Mouse (Mus musculus) lung, postnatal 0 days (tissue): ENCODE data around the gene Arhgap5.

ENCODE experiments used
- CTCF ChIP-seq: IDR thresholded peaks from 2 replicates; pipeline ENCODE4 v1.5.1; 2016; ENCODE audit warnings: antibody characterized with exemption, mild to moderate bottlenecking
- EP300 ChIP-seq: IDR thresholded peaks from 2 replicates; pipeline ENCODE4 v1.6.1; 2016; ENCODE audit warnings: antibody characterized with exemption, mild to moderate bottlenecking, control low read depth

DNA sequence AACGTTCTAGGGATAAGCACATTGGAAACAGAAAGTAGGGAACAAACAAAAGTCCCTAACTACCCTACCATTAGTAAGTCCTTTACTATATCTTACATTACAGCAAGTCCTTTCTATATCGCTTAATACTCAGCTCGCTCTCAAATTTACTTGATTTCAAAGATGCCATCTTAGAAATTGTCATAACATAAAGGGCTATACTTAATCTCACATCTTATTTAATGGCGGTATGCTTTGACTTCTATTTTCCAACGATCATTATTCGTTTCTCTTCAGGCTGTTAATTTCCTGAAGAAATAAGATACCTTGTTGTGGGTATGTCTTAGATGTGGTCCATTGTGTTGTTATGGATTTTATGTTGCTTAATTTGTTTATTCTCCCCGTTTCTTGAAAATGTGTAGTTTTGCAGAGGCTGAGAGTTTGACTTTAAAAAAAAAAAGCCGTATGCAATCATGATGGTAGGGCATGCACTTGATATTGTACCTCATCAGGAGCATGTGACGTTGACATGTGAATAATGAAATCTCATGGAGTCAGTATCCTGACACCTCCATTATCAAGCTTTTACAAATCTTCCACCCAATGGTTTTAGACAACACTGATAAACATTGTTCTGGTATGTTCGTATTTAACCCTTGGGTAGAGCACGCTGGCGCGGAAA lies 101.3 kb downstream of the Arhgap5 start:
- TF ChIP-seq EP300, result no peak
- no peak for TF ChIP-seq CTCF
